ENCODE assay signal across 21 mouse cellular contexts in the genomic region with DNA sequence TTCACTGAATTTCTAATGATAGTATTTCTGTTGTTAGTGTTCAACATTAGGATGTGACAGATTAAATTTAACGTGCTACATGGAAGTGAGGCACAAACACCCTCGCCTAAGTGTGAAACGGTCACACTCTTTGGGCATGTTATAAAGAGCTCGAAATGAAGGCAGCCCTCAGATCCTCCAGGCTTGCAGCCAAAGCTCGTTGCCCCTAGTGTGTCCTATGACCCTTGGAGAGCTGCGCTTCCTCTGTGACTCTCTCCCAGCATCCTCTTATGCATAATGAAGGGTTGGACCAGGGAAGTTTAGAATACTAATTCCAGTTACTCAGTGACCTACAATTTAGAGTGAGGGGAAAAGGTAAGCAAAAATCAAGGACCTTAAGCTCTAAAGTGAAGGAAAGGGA.
DNase-seq lines count a peak whose midpoint lies in the region; ATAC-seq and TF ChIP-seq lines count a peak whose summit lies in the region.
"Had no signal": no experiment of that assay in that cellular context is flagged by ENCODE, and none has a peak within 500 bp of the region (broad histone marks: within the 10 kb centered on the region; RNA-seq: fewer than 3 reads in every experiment).

No protein-coding gene starts in this region.

- no peak overlapping the region for H3K27ac ChIP-seq in kidney, embryonic 15.5 days
- H3K27ac ChIP-seq in kidney, adult 2 months (ENCODE audit: insufficient read depth, low read depth, low read length), result no peak overlapping the region
- H3K27ac ChIP-seq: embryonic facial prominence, embryonic 12.5 days; hindbrain, embryonic 13.5 days; limb, embryonic 10.5 days; liver, embryonic 15.5 days; midbrain, embryonic 12.5 days had no signal

- peak; percentile 23 for DNase-seq in kidney, adult 11 months
- DNase-seq in brain, embryonic 14.5 days (ENCODE audit: low read depth), result peak; percentile 29
- DNase-seq in kidney, adult 2 months, result peak; percentile 60
- DNase-seq in kidney, postnatal 25 days, result peak; percentile 54 to 57
- no peak for DNase-seq in cerebellum, postnatal 10 days
- DNase-seq in left cerebral cortex, adult 18-20 months (ENCODE audit: low spot score in 2 of 2), result no peak
- DNase-seq: adrenal gland, adult 8-10 months; cerebellum, adult 9-11 months; forebrain, postnatal 0 days; gastrocnemius, postnatal 14 days; heart, adult 18-20 months; heart, postnatal 10 days; liver had no signal

- WGBS in kidney, embryonic 15.5 days, result 32% methylated on average over 6 of the region's 6 CpGs
- 22% methylated on average over 6 of the region's 6 CpGs for WGBS in kidney, adult 2 months

- TF ChIP-seq CTCF in brain, embryonic 14.5 days (IDR thresholded peaks at IDR 0.05; ENCODE audit: borderline replicate concordance, extremely low read depth, insufficient read depth, insufficient read length), result no peak
- no peak for TF ChIP-seq CTCF in kidney, adult 2 months (conservative IDR thresholded peaks at IDR 0.05; ENCODE audit: insufficient read depth, insufficient read length, low read depth, low read length)

- no peak for TF ChIP-seq POLR2A in brain, embryonic 14.5 days (IDR thresholded peaks at IDR 0.05; ENCODE audit: borderline replicate concordance, extremely low read depth, insufficient read depth, insufficient read length, poor library complexity, severe bottlenecking)
- TF ChIP-seq POLR2A in kidney, adult 2 months (IDR thresholded peaks at IDR 0.05; ENCODE audit: low read depth, low read length), result no peak

- ATAC-seq in kidney, embryonic 15.5 days (replicated peaks; ENCODE audit: low FRiP score), result no peak
- ATAC-seq: forebrain, postnatal 0 days; lung, postnatal 0 days had no signal

- no peaks in the 10 kb centered on the region for H3K27me3 ChIP-seq in kidney, embryonic 15.5 days
- H3K27me3 ChIP-seq in kidney, adult 2 months (replicated peaks; ENCODE audit: control insufficient read depth, insufficient read depth, low read length), result no peaks in the 10 kb centered on the region
- H3K27me3 ChIP-seq: embryonic facial prominence, embryonic 12.5 days; heart, embryonic 12.5 days; hindbrain, embryonic 13.5 days; liver, embryonic 15.5 days; midbrain, embryonic 12.5 days had no signal

- H3K4me1 ChIP-seq in kidney, embryonic 15.5 days, result peaks cover 3% of the 10 kb centered on the region
- no peaks in the 10 kb centered on the region for H3K4me1 ChIP-seq in kidney, adult 2 months (ENCODE audit: control insufficient read depth, insufficient read depth, low read length)
- H3K4me1 ChIP-seq: embryonic facial prominence, embryonic 12.5 days; heart, embryonic 12.5 days; hindbrain, embryonic 13.5 days; limb, embryonic 10.5 days; liver, embryonic 15.5 days; midbrain, embryonic 12.5 days had no signal

- no peaks in the 10 kb centered on the region for H3K9me3 ChIP-seq in kidney, embryonic 15.5 days (replicated peaks)
- H3K9me3 ChIP-seq: embryonic facial prominence, embryonic 12.5 days; hindbrain, embryonic 13.5 days; limb, embryonic 10.5 days; liver, embryonic 15.5 days; midbrain, embryonic 12.5 days had no signal

- no peak overlapping the region for H3K9ac ChIP-seq in kidney, embryonic 15.5 days
- H3K9ac ChIP-seq: embryonic facial prominence, embryonic 12.5 days; forebrain, postnatal 0 days; heart, embryonic 12.5 days; hindbrain, embryonic 13.5 days; liver, embryonic 15.5 days; midbrain, embryonic 12.5 days had no signal

- H3K4me2 ChIP-seq in kidney, embryonic 15.5 days, result no peak overlapping the region
- H3K4me2 ChIP-seq: embryonic facial prominence, embryonic 12.5 days; heart, embryonic 12.5 days; hindbrain, embryonic 13.5 days; liver, embryonic 15.5 days; midbrain, embryonic 12.5 days had no signal

- no peaks in the 10 kb centered on the region for H3K36me3 ChIP-seq in kidney, embryonic 15.5 days
- no peaks in the 10 kb centered on the region for H3K36me3 ChIP-seq in kidney, adult 2 months (ENCODE audit: control insufficient read depth, insufficient read depth, low read length)
- H3K36me3 ChIP-seq: embryonic facial prominence, embryonic 12.5 days; heart, embryonic 12.5 days; hindbrain, embryonic 13.5 days; limb, embryonic 10.5 days; liver, embryonic 15.5 days; midbrain, embryonic 12.5 days had no signal

- no peak overlapping the region for H3K4me3 ChIP-seq in kidney, embryonic 15.5 days (replicated peaks)
- H3K4me3 ChIP-seq in kidney, adult 2 months (ENCODE audit: insufficient read depth, low read depth, low read length), result no peak overlapping the region
- H3K4me3 ChIP-seq: embryonic facial prominence, embryonic 12.5 days; heart, embryonic 12.5 days; hindbrain, embryonic 13.5 days; limb, embryonic 10.5 days; liver, embryonic 15.5 days; midbrain, embryonic 12.5 days had no signal

Comparison
In these comparisons a context has a peak if more than half of its experiments do, and no peak if none do; other contexts are left out.
1. DNase-seq: peak in kidney, adult 11 months (single experiment), brain, embryonic 14.5 days (single experiment), kidney, adult 2 months (single experiment) and kidney, postnatal 25 days (2 of 2); none in cerebellum, postnatal 10 days (0 of 2) and left cerebral cortex, adult 18-20 months (0 of 2).